Mouse (Mus musculus) kidney, postnatal 25 days (tissue): ENCODE measurements at regions not wholly inside any gene's neighbourhood (a gene's known extent, or its start where the extent isn't known, plus 50 kb on each side); places are given as distances from the start of the nearest gene placed in this dataset.
A peak's percentile ranks its signal among the peaks of the same experiment; 100 is the strongest.

Experiments used
- DNase-seq, 2 experiments: peaks; one replicate each; pipeline ENCODE4 v3.0.0; 2021; ENCODE audit warnings: mixed read lengths in 2 of 2

DNA sequence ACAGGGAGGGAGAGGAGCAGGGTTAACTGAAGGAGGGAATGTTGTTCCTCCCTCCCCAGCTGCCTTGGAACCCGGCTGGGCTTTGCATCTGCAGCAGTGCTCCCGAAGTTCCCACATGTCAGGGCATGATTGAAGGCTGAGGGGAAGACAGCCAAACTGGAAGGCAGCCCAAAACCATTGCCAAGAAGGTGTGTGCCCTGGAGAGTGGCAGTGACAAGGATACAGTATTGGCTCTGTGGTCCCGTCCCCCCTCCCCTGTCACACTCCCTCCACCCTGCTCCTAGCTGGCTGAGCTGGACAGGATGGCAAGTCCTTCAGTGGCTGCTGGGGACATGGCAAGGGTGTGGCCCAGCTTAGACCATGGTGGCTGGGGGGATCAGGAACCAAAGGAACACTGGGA, 79.1 kb downstream of the Cyp26b1 start:
- peak in 1 of 2 experiments; percentile 3 for DNase-seq

DNA sequence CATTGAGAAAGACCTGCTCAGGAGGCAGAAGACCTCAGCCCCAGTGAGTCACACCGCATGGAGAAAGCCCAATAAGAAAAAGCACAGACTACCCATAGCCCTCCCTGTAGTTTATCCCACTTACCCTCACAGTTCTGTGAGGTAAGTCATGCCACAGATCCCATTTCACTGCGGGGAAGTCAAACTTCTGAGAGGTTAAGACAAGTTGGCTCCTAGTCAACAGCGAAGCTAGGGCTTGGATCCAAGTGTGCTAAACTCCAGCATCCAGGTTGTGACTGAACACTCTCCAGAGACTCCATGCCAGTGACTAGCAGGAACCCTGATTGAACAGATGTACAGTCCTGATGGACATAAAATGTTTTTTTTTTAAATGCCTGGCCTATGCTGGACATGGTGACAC, 85.1 kb downstream of the Cyp26b1 start:
- DNase-seq, result no peak

DNA sequence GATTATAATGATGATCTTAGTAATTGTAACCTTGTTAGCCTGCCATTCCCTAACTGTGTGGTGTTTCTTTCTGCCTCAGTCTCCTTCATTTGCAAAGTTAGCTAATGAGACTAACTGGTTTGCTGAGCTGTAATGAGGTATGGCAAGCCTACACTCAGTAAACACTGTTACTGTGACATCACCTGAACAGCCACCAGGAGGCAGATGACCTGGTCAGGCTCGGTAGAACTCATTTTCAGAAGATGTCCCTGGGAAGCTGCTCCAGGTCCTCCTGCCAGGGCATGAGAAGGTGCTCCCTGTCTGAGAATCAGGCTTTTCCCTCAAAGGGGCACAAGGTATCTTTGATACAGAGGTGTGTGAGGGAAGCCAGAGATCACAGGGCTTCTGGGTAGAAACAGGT, 87.0 kb downstream of the Cyp26b1 start:
- peak in 1 of 2 experiments; percentile 3 for DNase-seq

DNA sequence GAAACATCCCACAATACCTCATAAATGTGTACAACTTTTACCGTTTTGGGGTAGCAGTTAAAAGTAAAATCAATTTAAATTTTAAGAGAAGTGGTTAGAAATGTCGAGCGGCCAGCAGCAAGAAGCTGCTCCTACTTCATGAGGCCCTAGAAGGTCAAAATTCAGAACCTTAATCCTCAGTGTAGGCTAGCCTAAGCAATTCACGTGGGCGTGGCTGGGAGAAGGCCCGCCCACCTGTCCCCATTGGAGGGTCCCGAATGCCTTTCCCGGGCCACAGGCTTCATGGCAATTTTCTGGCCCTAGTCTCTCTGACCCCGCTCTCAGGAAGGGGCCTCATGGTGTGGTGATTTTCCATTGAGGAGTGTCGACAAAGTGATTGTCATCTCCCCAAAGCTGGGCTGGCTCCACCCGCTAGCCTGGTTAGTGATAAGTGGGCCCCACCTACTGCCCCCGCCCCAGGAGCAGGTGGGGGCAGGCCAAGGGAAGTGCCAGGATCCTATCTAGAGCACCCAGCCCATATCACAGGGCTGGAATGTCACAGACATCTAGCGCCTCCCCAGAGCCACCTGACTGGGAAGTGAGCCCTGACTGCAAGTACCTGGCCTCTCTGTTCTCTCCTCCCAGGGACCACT, 93.3 kb downstream of the Cyp26b1 start:
- DNase-seq, result no peak

DNA sequence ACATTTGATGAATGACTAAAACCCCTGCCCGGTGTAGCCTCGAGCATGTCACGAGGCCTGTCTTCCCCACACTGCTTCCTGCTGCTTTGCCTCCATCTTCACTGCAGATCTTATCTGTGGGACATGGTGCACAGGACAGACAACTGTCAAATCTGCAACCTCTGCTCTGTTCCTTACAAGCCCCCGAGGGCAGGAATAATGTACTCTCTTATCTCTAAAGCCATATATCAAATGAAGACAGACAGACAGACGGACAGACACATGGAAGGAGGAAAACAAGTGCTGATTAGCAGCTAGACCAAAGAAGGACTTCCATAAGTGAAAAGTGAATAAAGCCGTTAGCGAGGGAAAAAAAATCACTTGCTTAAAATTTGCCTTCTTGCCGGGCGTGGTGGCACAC, 95.6 kb downstream of the Cyp26b1 start:
- no peak for DNase-seq

DNA sequence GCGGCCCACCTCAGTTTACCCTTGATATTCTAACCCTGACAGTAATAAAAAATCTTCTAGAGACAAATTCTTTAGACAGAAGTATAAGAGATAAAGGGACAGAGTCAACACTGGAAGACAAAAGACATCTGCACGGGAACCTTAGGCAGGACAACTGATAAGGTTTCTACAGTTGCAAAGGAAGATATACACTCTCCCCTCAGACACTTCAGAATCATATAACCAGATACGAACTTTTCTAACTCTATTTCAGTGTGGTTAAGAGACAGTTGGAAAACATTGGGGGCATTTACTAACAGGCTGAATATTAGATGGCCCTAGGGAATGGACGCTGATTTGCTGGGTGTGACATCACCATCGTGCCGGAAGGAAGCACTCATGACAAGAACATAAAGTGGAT, 100.0 kb downstream of the Cyp26b1 start:
- DNase-seq, result no peak

DNA sequence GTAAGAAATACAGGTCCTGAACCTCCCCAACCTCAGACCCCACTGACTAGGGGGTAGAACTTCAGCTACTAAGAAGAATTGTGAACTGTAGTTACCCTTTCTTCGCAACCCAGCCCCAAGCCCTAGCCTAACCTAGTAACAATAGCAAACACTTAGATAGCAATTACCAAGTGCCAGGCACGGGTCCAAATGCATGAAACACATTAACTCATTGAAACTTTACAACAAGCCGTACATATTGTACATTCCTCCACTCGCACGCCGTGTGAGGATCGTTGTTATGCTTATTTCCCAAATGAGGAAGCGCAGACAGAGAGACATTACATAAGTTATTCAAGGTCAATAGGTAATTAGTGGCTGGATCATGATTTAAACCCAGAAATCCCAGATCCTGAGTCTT, 100.5 kb downstream of the Cyp26b1 start:
- no peak for DNase-seq

DNA sequence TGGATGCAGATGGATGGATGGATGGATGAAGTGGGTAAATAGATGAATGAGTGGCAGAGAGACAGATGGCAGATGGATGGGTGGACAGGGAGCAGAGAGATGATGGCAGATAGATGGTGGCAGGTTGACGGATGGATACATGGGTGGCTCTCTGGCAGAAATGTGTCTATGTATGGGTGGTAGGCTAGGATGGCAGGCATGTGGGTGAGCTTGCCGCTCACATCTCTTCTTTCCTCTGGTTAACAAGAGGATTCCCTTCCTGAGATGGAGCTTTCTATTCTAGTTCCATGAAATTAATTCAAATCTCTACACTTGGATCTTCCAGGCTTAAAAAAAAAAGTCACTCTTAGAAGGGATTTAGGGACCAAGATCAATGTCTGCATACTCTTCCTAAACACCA, 101.1 kb downstream of the Cyp26b1 start:
- no peak for DNase-seq

DNA sequence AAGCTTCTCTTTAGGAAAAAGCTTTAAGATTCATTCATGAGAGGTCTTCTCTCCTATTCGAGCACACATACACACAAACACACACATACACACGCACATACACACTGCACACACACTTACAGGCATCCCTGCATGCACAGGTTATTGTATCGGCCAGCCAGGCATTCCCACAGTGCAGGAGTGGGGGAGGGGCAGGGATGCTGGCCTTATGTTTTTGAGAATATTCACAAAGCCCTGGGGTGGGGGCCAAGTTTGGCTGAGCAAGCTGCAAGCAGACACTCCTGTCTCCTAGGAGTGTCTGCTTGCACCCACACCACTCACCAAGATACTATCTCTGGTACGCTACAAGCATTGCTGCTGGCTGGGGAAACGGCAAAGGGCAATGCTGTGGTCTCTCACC, 102.6 kb downstream of the Cyp26b1 start:
- DNase-seq, result no peak

DNA sequence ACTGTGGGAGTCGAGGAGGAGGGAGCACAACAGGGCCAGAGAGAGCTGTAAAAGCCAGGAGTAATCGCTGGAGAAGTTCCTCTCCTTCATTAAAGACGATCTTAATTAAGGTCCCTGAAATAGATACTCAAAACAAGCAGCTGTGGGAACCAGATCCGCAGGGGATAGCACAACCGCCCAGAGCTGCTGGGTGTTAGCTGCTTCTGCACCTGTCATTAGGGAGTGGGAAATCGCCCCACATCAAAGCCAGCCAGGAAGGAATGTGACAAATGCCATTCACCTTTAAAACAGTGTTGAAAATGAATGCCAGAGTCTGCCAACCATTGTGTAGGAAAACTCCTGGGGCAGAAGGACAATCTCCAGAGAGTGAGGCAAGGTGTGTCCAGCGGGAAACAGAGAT, 112.5 kb downstream of the Cyp26b1 start:
- DNase-seq, result no peak

DNA sequence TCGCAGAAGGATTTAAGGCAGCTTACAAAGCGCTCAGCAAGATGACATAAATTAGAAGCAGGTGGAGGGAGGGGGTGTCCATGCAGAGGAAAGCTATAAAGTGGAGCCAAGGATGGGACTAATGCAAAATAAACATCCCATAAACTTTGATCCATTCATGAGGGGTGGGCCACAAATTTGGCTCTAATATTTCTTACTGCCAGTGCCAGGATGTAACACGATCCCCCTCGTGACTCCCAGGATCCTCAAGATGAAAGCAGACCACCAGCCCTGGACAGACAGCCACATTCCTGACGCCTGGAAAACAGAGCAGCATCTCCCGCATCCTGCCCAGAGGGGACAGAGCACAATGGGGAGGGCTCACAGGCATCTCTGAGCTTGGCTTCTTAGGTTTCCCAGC, 116.6 kb downstream of the Cyp26b1 start:
- DNase-seq, result no peak

DNA sequence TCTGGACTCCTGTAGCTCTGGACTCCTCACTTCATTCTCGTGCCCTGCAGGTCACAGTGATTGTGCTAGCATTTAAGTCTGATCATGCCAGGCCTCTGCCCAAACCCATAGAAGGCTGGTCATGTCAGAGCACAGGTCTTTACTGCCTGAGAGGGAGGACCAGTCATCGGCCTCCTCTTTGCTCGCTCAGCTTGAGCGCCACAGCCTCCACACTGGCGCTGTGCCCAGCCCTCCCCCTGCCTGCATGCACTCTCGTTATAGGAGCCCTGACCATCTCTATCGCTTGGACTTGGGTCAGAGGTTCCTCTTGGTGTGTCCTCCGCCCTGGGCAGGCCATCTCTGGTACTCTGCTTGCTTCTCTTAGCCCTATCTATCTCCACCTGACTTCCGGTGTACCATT, 117.2 kb downstream of the Cyp26b1 start:
- peak; percentile 49 to 63 for DNase-seq

DNA sequence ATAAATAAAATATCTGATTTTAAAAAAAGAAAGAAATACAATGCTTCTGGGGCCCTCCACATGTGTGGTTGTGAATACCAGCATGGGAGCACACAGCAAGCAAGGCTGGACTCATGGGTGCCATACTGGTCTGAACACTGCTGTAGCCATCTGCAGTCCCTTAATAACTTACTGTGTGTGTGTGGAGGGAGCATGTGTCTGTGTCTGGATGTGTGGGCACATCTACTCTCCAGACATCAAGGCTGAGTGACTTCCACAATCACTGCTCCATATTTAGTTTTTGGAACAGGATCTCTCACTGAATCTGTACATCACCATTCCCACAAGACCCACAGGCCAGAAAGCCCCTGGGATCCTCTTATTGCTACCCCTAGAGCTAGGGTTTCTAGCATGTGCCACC, 118.9 kb downstream of the Cyp26b1 start:
- no peak for DNase-seq

DNA sequence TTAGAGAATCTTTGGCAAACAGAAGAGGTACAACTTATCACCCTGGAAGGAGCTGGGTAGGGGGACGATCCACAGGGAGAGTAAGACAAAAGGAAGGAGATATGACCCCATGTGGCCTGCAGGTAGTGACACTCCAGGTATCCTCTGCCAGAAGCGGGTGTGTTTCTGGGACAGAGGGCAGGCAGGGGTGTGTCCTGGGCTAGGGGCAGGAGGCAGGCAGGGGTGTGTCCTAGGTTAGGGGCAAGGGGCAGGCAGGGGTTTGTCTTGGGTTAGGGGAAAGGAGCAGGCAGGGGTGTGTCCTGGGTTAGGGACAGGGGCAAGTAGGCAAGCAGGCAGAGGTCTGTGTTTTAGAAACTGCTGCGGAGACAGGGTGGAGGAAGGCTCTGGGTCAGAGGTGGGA, 120.5 kb downstream of the Cyp26b1 start:
- no peak for DNase-seq

DNA sequence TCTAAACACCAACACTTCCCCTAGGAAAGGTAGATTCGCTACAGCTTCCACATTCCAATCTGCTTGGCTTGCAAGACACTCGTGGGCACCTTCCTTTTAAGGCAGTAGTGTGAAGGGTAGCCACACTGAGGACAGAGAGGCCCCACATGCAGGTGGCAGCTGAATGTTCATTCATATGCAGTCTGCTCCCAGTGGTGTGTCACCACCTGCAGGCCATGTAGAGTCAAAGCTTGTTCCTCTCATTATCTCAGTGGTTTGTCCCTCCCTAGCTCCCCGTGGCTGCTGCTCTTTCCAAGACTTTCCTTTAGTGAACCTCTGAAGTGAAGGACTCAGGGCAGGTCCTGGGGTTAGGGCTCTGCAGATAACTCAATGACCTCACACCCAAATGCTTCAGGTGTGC, 121.4 kb downstream of the Cyp26b1 start:
- DNase-seq, result no peak

DNA sequence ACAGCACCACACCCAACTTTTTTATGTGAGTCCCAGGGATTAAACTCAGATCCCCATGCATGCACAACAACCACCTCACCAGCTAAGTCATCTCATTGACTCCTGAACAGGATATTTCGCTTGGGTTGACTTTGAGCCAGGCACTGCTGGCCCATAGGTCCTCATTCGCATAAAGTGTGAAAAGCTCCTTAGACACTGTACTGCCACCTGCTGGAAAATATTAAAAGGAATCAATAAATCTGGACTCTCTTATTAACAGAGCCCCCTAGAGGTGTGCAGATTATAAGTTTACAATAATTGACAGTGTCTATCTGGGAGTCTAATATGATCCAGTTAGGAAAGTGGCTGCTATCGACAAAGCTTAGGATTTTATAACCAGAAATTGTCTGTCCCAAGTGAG, 126.4 kb downstream of the Cyp26b1 start:
- no peak for DNase-seq

DNA sequence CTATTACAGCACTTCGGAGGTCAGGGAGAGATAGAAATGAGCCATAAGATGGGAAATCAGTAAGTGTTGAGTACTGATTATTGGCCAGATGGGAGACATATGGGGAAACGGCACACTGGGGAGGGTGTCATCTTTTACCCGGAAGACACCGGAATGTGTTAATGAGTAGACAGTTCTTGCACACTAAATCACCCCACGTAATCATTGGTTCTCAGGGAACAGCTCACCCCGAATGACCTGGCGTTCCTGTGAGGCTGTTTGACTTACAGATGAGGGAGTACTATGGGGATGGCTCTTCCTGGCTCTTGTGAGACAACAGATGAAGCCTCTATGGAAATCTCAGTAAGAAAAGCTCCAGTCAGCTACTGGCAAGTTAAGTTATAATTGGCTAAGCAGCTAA, 127.5 kb downstream of the Cyp26b1 start:
- DNase-seq, result no peak

DNA sequence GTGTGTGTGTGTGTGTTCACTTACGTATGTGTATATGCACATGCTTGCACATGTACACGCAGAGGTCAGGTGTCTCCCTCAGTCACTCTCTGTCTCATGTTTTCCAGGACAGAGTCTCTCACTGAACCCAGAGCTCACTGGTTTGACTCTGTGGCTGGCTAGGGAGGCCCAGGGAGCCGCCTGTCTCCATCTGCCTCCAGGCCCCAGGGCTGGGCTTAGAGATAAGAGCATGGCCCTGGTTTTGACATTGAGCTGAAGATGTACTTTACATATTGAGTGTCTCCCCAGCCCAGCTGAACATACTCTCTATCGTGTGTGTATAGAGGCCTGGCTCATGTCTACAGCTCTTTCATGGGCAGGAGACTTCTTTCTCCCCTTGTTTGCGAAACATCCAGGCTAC, 128.1 kb downstream of the Cyp26b1 start:
- DNase-seq, result no peak

DNA sequence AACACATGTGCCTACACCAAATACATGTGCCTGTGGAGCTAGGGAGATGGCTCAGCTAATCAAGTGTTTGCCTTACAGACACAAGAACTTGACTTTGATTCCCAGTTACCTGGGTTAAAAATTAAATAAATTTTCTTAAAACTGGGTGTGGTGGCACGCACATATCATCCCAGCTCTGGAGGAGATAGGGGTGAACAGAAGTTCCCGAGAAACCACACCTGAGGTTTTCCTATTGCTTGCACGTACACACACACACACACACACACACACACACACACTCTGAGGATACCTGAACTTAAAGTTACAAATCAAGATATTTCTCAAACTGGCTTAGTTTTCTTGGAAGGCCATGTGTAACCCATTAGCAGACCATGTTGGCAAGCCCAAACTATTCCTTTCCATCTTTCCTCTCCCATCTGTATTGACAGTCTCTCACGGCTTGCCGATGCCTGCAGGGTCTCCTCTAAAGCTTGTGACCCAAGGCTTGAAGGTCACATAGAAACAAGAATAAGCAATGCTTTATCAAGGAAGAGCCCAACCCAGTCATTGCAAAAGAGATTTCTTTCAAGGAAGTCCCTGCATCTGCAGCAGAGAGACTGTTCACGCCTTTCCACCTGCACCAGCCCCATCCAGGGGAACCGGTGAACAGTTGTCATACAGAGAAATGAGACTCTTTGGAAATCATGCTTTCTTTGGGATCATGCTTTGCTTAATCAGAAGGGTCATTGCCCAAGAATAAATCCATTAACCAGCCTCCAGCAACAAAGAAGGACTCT, 129.9 kb downstream of the Cyp26b1 start:
- no peak for DNase-seq

DNA sequence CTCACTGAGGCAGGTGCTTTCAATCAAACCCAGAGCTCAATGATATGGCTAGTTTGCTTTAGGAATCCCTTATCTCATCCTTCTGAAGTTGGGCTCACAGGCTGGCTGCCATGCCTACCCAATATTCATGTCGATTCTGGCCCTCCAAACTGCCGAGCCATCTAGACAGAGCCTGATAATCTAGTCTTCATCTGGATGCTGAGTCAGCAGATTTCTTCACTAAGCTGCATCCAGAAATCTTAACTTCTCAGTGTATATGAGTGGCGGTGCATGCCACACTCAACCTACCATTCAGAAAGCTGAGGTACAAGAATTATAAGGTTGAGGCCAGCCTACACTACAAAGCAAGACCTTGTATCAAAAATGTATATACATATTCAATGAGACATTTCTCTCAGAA, 136.9 kb downstream of the Cyp26b1 start:
- DNase-seq, result no peak

DNA sequence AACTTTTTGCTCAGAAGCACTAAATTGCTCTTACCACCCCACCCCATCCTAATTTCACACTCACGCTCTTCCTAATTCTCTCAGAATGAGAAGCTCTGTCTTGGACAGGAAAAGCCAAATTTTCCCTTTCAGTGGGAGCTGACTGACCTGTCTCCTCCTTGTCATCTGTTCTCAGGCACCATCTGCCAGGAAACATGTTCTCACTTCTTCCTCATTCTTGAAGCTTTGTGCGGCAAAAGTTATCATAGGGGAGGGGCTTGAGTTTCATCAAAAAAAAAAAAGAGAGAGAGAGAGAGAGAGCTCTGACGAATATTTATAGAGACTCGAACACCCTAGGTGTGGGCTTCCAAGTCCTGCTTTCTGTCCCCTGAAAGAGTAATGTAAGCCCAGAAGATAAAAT, 148.6 kb downstream of the Cyp26b1 start:
- no peak for DNase-seq

DNA sequence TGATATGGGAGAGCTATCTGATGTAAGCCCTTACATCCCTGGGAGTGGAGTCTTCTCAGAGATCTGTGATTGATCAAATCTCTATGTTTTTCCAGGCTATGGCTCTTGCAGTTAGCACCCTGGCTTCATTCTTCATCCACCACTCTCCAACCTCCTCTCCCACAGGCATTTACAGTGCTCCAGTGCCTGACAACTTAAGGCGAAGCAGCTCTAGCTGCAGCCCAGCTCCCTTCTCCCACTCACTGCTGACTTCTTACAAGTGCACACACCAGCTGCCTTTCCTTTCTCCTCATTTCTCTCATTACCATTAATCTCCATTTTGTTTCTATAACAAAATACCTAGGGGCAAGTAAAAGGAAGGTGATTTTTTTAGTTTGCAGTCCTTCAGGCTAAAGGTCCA, 151.0 kb downstream of the Cyp26b1 start:
- DNase-seq, result no peak

DNA sequence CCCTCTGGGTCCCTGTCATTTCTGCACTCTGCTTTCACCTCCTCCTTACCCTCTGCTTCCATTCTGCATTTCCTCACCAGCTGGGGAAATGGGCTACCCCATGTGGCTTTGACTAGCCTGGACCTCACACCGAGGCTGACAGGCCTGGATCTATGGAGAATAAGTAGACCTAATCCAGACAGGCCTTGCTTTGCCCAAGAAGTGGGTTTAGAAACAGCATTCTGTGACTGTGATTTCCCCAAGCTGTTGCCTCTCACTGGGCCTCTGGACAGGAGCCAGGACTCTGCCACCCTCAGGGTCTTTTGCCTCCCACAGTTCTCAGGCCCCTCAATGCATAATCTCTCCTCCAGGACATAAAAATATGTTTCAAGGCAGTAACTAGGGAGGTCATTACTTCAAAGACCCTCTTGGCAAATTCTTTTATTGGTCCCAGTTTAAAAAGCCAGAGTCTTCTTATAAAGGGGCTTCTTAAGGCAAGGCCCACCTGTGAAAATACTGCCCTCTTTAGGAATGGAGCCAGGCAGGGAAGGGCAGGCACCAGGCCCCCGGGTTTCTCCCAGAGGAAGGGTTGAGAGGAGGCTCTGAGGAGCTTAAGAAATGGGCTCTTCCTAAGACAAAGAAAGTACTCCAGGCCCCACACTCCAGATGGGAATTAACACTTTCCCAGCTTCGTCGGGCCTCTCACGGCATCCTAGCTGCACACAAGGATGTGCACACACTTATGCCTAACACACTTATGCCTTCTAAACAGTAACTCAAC, 151.8 kb downstream of the Cyp26b1 start:
- no peak for DNase-seq

DNA sequence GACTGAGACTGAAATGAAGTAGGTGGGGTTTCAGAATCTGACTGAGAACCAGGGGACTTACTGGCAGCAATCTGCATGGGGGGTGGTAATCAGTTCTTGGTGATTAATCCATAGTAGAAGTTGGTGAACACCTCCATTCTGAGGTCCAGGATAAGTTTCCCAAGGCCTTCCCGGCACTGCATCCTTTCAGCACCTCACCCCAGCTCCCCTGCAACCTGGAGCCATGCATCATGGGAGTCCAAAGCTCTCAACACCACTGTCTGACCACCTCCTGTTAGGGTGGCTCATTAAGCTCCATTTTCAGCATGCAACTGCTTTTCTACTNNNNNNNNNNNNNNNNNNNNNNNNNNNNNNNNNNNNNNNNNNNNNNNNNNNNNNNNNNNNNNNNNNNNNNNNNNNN, 157.0 kb downstream of the Cyp26b1 start:
- DNase-seq, result no peak
